Mouse (Mus musculus) heart, adult 2 months (tissue): ENCODE data around the gene Tshr. TPM values are rescaled to one million over a fixed set of nuclear protein-coding genes. Genes with fewer than 3 reads are reported as not detected.
A peak's percentile ranks its signal among the peaks of the same experiment; 100 is the strongest.

ENCODE experiments used
- DNase-seq, 2 experiments: peaks; one replicate each; pipeline ENCODE4 v3.0.0; 2021
- H3K27ac ChIP-seq: fragments of 200-600 bp; 2 replicates; pipeline ENCODE4 v1.8.1; 2022
- H3K27me3 ChIP-seq: fragments of 200-500 bp; 2 replicates; pipeline ENCODE4 v1.6.1; 2012; ENCODE audit warnings: mild to moderate bottlenecking, low read length, inconsistent platforms, mixed read lengths; ENCODE audit not compliant: control insufficient read depth, insufficient read depth
- H3K36me3 ChIP-seq: fragments of 200-500 bp; 2 replicates; pipeline ENCODE4 v1.6.1; 2012; ENCODE audit warnings: low read length, inconsistent platforms; ENCODE audit not compliant: control insufficient read depth, insufficient read depth
- H3K4me1 ChIP-seq: fragments of 200-500 bp; 2 replicates; pipeline ENCODE4 v1.6.1; 2011; ENCODE audit warnings: low read length; ENCODE audit not compliant: control insufficient read depth, insufficient read depth
- H3K4me3 ChIP-seq: fragments of 200-600 bp; 2 replicates; pipeline ENCODE4 v1.8.1; 2022
- H3K79me2 ChIP-seq: fragments of 200-500 bp; replicated peaks from 2 replicates; pipeline ENCODE4 v1.6.1; 2012; ENCODE audit warnings: mild to moderate bottlenecking, inconsistent platforms, low read length, moderate library complexity, mixed read lengths; ENCODE audit not compliant: control insufficient read depth, insufficient read depth
- H3K9ac ChIP-seq: fragments of 200-500 bp; 2 replicates; pipeline ENCODE4 v1.6.1; 2012; ENCODE audit warnings: low read depth, mild to moderate bottlenecking, control low read depth, inconsistent platforms, low read length, mixed read lengths
- CTCF ChIP-seq: fragments of 200-600 bp; IDR thresholded peaks from 2 replicates; pipeline ENCODE4 v1.8.1; 2022; ENCODE audit warnings: antibody characterized with exemption, mild to moderate bottlenecking, moderate library complexity
- EP300 ChIP-seq: fragments of 200-500 bp; IDR thresholded peaks from 2 replicates; pipeline ENCODE4 v1.6.1; 2011; ENCODE audit warnings: low read depth, low read length, control low read depth; ENCODE audit not compliant: insufficient read depth
- POLR2A ChIP-seq: fragments of 200-500 bp; IDR thresholded peaks from 2 replicates; pipeline ENCODE4 v1.6.1; 2011; ENCODE audit warnings: mild to moderate bottlenecking, low read depth, low read length, control low read depth; ENCODE audit not compliant: insufficient read depth
- WGBS: fragments of 180-500 bp; shearing (Covaris S2); methylation state at CpG from one replicate; pipeline ENCODE4 v1.1.7; 2018; 5-methylcytosine and 5-hydroxymethylcytosine counted together
- intact Hi-C: fragments of 180-260 bp; cut with DNase I; formaldehyde crosslinking; loops from one replicate; pipeline ENCODE4 v1.15.1; 2025
- polyA plus RNA-seq: library from polyadenylated mRNA; depleted of rRNA; stranded (reverse); fragments of >200 nt; gene quantifications from 2 replicates; pipeline ENCODE4 v1.2.3, GENCODE M21; 2012
- total RNA-seq, 2 experiments: library from RNA; stranded (reverse); gene quantifications; 2 replicates each; pipeline ENCODE4 v1.2.3; 2021

Tshr gene
- total and polyA plus RNA-seq, 3 experiments: 0.16 to 0.45 (median 0.41) TPM

DNA sequence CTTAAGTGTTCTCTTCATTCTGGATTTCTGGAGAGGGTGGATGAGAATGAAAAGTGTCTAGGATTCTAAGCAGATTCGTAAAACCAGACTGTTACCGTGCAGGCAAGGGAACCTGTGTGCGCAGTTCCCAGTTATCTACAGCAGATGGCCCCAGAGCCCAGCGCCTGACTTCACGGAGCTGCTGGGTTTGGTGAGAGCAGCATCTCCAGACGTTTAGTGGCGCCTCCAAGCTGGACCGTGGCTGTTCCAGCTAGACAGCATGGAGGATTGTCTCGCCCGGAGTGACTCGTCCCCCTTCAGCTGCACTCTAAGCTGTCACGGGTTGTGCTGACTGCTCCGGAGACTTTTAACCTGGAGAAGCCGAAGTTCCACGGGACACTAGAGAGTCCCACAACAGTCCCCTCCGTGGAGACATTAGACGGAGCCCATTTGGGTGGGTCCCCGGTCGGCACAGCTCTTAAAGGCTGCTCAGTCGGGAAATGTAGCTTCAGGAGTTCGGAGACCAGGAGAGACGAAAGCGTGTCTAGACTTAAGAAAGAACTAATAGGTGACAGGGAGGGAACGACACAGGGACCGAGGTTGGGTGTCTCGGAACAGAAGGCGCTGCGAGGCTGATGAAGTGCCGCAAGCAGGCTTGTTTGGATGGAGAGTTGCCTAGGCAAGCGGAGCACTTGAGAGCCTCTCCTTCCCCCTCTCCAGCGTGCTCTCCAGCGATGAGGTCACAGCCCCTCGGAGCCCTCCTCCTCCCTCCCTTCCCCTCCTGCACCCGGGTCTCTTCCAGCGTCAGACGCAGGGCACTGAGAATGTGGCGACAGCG, 16.1 kb downstream of the Tshr start:
- WGBS: 2% methylated on average over 38 of the region's 38 CpGs
- intact Hi-C loops: loop anchor here (1.0 kb wide), 1 partner anchor 399 kb away; no protein-coding TSS in a partner anchor
- Histone ChIP-seq H3K79me2 (no peaks in the 10 kb centered on the region), H3K27me3 (peaks cover 5% of the 10 kb centered on the region), H3K27ac (no peak overlapping the region), H3K9ac (no peak overlapping the region), H3K36me3 (no peaks in the 10 kb centered on the region), H3K4me3 (no peak overlapping the region), H3K4me1 (no peaks in the 10 kb centered on the region)
- TF ChIP-seq CTCF (peak; percentile 81), EP300 (0 out of 2 replicates have a peak, but pooled peaks have one; percentile 26), POLR2A (no peak)
- peak; percentile 54 to 62 for DNase-seq

- intact Hi-C loops: no loop called here
- Histone ChIP-seq H3K36me3 (no peaks in the 10 kb centered on the region), H3K4me3 (no peak overlapping the region), H3K27me3 (peaks cover 5% of the 10 kb centered on the region), H3K9ac (no peak overlapping the region), H3K79me2 (no peaks in the 10 kb centered on the region), H3K27ac (no peak overlapping the region), H3K4me1 (no peaks in the 10 kb centered on the region)
- TF ChIP-seq CTCF (no peak), POLR2A (no peak), EP300 (no peak)
- 5% methylated on average over 12 of the region's 12 CpGs for WGBS
- peak in 1 of 2 experiments; percentile 17 for DNase-seq
Measured at GRCm38 (mm10) chr12:91401049-91401352, 16.6 kb downstream of the Tshr start.

DNA sequence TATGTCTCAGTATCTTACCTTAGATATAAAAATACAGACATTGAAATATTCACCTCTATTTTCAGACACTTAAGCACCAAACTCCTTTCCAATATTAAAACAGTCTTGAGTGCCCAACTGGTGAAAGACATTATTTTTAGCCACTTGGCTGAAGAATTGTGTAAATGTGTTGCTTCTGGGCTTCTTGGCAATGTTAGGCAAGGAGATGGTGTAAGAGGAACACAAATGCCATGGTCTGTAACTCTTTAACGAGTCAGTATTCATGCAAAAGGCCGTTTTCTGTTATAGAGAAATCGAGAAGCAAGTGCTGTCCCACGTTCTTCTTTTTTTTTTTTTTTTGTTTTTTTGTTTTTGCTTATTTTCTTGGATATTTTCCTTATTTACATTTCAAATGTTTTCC, 25.9 kb downstream of the Tshr start:
- Histone ChIP-seq H3K79me2 (no peaks in the 10 kb centered on the region), H3K9ac (no peak overlapping the region), H3K27me3 (no peaks in the 10 kb centered on the region), H3K4me1 (no peaks in the 10 kb centered on the region), H3K4me3 (no peak overlapping the region), H3K36me3 (no peaks in the 10 kb centered on the region), H3K27ac (no peak overlapping the region)
- WGBS: 76% methylated on average over 4 of the region's 4 CpGs
- intact Hi-C loops: no loop called here
- no peak for TF ChIP-seq POLR2A
- no peak for TF ChIP-seq CTCF
- no peak for TF ChIP-seq EP300
- DNase-seq: no peak

DNA sequence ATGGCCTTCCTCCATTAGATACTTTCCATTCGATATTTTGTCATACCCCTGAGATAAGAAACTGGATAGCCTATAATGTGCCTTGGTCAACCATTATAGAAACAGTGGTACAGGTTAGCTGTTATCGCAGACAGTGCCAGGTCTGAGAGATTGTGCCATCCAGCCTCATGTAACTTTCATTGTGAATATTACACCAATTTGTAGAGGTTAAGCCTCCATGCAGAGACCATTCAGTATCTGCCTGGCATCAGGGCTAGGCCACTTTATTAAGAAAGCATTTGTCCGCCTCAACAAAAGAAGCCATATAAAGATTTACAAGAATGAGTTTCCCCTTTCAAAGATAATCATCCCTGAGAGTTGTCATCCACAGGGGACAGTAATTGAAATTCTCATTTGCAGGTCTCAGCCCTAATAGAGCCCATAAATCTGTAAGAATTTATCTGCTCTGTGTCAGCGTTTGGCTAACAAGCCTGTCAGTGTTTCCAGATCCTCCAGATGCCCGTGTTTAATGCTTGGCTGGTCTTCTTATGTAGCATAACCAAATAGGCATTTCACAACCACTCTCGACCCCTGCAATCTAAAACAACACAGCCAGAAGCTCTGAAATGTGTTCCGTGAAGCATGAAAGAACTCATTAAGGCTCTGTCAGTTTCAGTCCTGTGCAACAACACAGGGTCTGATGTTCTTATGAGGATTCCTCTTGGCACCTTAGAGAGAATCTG, 28.3 kb downstream of the Tshr start:
- H3K27me3 ChIP-seq: no peaks in the 10 kb centered on the region
- DNase-seq: no peak
- TF ChIP-seq EP300: no peak
- H3K9ac ChIP-seq: no peak overlapping the region
- H3K79me2 ChIP-seq: no peaks in the 10 kb centered on the region
- no peak overlapping the region for H3K4me3 ChIP-seq
- intact Hi-C loops: no loop called here
- H3K4me1 ChIP-seq: no peaks in the 10 kb centered on the region
- no peak overlapping the region for H3K27ac ChIP-seq
- 66% methylated on average over 7 of the region's 7 CpGs for WGBS
- no peaks in the 10 kb centered on the region for H3K36me3 ChIP-seq

DNA sequence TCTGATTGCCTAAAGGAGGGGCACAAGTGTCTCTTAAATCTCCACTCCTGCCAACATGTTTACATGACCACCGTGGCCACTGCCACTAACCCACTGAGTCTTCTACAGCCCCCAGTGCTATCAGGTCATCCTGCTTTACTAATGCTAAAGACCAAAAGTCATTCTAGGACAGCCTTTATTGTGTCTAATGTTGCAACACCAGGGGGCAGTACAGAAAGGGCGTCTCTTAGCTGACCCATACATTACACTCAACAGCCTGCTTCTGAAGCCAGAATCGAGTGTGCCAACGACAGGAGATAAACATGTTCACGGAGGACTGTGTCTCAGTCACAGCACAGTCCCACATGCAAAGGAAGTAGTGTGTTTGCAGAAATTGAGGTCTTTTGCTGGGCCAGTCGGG, 30.7 kb downstream of the Tshr start:
- Histone ChIP-seq H3K4me1 (no peaks in the 10 kb centered on the region), H3K27ac (no peak overlapping the region), H3K27me3 (no peaks in the 10 kb centered on the region), H3K9ac (no peak overlapping the region), H3K36me3 (no peaks in the 10 kb centered on the region), H3K4me3 (no peak overlapping the region), H3K79me2 (no peaks in the 10 kb centered on the region)
- intact Hi-C loops: no loop called here
- 71% methylated on average over 6 of the region's 6 CpGs for WGBS
- TF ChIP-seq EP300: no peak
- TF ChIP-seq CTCF: 0 out of 2 replicates have a peak, but pooled peaks have one; percentile 2
- no peak for TF ChIP-seq POLR2A
- no peak for DNase-seq

- WGBS: 80% methylated on average over 7 of the region's 7 CpGs
- Histone ChIP-seq H3K27ac (no peak overlapping the region), H3K4me3 (no peak overlapping the region), H3K36me3 (no peaks in the 10 kb centered on the region), H3K27me3 (no peaks in the 10 kb centered on the region), H3K79me2 (no peaks in the 10 kb centered on the region), H3K9ac (no peak overlapping the region), H3K4me1 (no peaks in the 10 kb centered on the region)
- DNase-seq: no peak
- intact Hi-C loops: no loop called here
- no peak for TF ChIP-seq POLR2A
- TF ChIP-seq EP300: no peak
- no peak for TF ChIP-seq CTCF
Measured at GRCm38 (mm10) chr12:91416828-91417227, 32.5 kb downstream of the Tshr start.
